In the genomic region with DNA sequence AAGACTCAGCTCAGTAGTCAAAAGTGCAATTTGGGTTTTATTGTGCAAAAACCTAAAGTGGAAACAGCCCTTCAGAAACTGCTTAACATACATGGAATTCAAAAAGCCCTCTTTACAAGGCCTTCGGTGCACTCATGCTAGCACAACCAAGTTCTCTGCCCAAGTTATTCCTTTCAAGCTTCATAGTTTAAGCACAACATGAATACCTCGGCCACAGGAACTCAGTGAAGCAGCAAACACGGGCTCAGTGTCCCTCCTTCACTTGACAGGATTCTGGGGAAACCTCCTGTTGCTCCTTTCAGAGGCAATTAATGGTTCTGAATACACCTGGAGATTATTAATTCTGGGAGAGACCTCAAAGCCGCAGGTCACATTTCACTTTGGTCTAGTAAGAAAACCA, we compare ENCODE assay signal across 12 mouse cellular contexts.
A peak's percentile ranks its signal among the peaks of the same experiment; 100 is the strongest.
DNase-seq lines count a peak whose midpoint lies in the region; ATAC-seq and TF ChIP-seq lines count a peak whose summit lies in the region.
"Had no signal": no experiment of that assay in that cellular context is flagged by ENCODE, and none has a peak within 500 bp of the region (broad histone marks: within the 10 kb centered on the region; RNA-seq: fewer than 3 reads in every experiment).

No protein-coding gene starts in this region.

- WGBS in embryonic facial prominence, embryonic 14.5 days: 14% methylated on average over 4 of the region's 4 CpGs
- WGBS in midbrain, postnatal 0 days: 13% methylated on average over 4 of the region's 4 CpGs
- 57% methylated on average over 4 of the region's 4 CpGs for WGBS in intestine, embryonic 15.5 days

- no peak overlapping the region for H3K27ac ChIP-seq in embryonic facial prominence, embryonic 14.5 days (replicated peaks; ENCODE audit: low read depth, low read length)
- H3K27ac ChIP-seq in midbrain, postnatal 0 days (ENCODE audit: low read depth, low read length): no peak overlapping the region
- H3K27ac ChIP-seq in intestine, embryonic 15.5 days: no peak overlapping the region
- H3K27ac ChIP-seq: embryonic facial prominence, embryonic 12.5 days had no signal

- no peaks in the 10 kb centered on the region for H3K36me3 ChIP-seq in embryonic facial prominence, embryonic 14.5 days (ENCODE audit: control insufficient read depth, insufficient read depth, low read length)
- no peaks in the 10 kb centered on the region for H3K36me3 ChIP-seq in midbrain, postnatal 0 days (ENCODE audit: insufficient read depth, low read length)
- H3K36me3 ChIP-seq in intestine, embryonic 15.5 days: no peaks in the 10 kb centered on the region
- H3K36me3 ChIP-seq: embryonic facial prominence, embryonic 12.5 days had no signal

- H3K9me3 ChIP-seq in embryonic facial prominence, embryonic 14.5 days (ENCODE audit: control insufficient read depth, low read length): no peaks in the 10 kb centered on the region
- no peaks in the 10 kb centered on the region for H3K9me3 ChIP-seq in midbrain, postnatal 0 days (ENCODE audit: low read length)
- H3K9me3 ChIP-seq in intestine, embryonic 15.5 days: no peaks in the 10 kb centered on the region
- H3K9me3 ChIP-seq: embryonic facial prominence, embryonic 12.5 days had no signal

- H3K9ac ChIP-seq in embryonic facial prominence, embryonic 14.5 days (ENCODE audit: low read depth, low read length): no peak overlapping the region
- H3K9ac ChIP-seq in midbrain, postnatal 0 days (replicated peaks; ENCODE audit: low read length, poor library complexity, severe bottlenecking): no peak overlapping the region
- H3K9ac ChIP-seq in intestine, embryonic 15.5 days: no peak overlapping the region
- H3K9ac ChIP-seq: embryonic facial prominence, embryonic 12.5 days had no signal

- DNase-seq in kidney, postnatal 14 days: peak; percentile 5
- no peak for DNase-seq in kidney, postnatal 10 days
- DNase-seq in embryonic facial prominence, embryonic 14.5 days (ENCODE audit: low spot score): peak; percentile 72
- DNase-seq in hindlimb bud, embryonic 11.5 days (ENCODE audit: extremely low spot score, low read depth, low spot score): peak; percentile 14
- DNase-seq in midbrain, postnatal 0 days (ENCODE audit: low spot score): peak; percentile 11
- no peak for DNase-seq in right cerebral cortex, adult 2 months (ENCODE audit: low spot score in 2 of 2)
- no peak for DNase-seq in frontal cortex, postnatal 14 days (ENCODE audit: low spot score in 2 of 2)
- DNase-seq: cerebellum, adult 2 months; kidney, adult 9 months; right cerebral cortex, postnatal 25 days had no signal

- H3K4me2 ChIP-seq in embryonic facial prominence, embryonic 14.5 days (ENCODE audit: low read depth, low read length): no peak overlapping the region
- no peak overlapping the region for H3K4me2 ChIP-seq in midbrain, postnatal 0 days (ENCODE audit: low read depth, low read length, poor library complexity, severe bottlenecking)
- H3K4me2 ChIP-seq in intestine, embryonic 15.5 days (replicated peaks): no peak overlapping the region
- H3K4me2 ChIP-seq: embryonic facial prominence, embryonic 12.5 days had no signal

- no peak for TF ChIP-seq CTCF in midbrain, postnatal 0 days (IDR thresholded peaks at IDR 0.05)

- H3K27me3 ChIP-seq in embryonic facial prominence, embryonic 14.5 days (replicated peaks; ENCODE audit: control insufficient read depth, insufficient read depth, low read length): no peaks in the 10 kb centered on the region
- H3K27me3 ChIP-seq in midbrain, postnatal 0 days (ENCODE audit: insufficient read depth, low read length): no peaks in the 10 kb centered on the region
- no peaks in the 10 kb centered on the region for H3K27me3 ChIP-seq in intestine, embryonic 15.5 days (replicated peaks)
- H3K27me3 ChIP-seq: embryonic facial prominence, embryonic 12.5 days had no signal

- H3K4me3 ChIP-seq in embryonic facial prominence, embryonic 14.5 days (ENCODE audit: low read depth, low read length): no peak overlapping the region
- no peak overlapping the region for H3K4me3 ChIP-seq in midbrain, postnatal 0 days (ENCODE audit: low read depth, low read length)
- no peak overlapping the region for H3K4me3 ChIP-seq in intestine, embryonic 15.5 days (replicated peaks)
- H3K4me3 ChIP-seq: embryonic facial prominence, embryonic 12.5 days had no signal

- ATAC-seq in embryonic facial prominence, embryonic 14.5 days (ENCODE audit: low read depth): peak; percentile 89; the same call in 1 of the 2 replicates
- ATAC-seq in midbrain, postnatal 0 days (ENCODE audit: low FRiP score): no peak
- ATAC-seq in intestine, embryonic 15.5 days: no peak

- H3K4me1 ChIP-seq in embryonic facial prominence, embryonic 14.5 days (ENCODE audit: control insufficient read depth, insufficient read depth, low read length): no peaks in the 10 kb centered on the region; the same call in 1 of the 2 replicates
- H3K4me1 ChIP-seq in midbrain, postnatal 0 days (ENCODE audit: insufficient read depth, low read length): no peaks in the 10 kb centered on the region
- H3K4me1 ChIP-seq in intestine, embryonic 15.5 days (replicated peaks): no peaks in the 10 kb centered on the region

Comparison
In these comparisons a context has a peak if more than half of its experiments do, and no peak if none do; other contexts are left out.
1. DNase-seq: peak in kidney, postnatal 14 days (single experiment), embryonic facial prominence, embryonic 14.5 days (single experiment), hindlimb bud, embryonic 11.5 days (single experiment) and midbrain, postnatal 0 days (single experiment); none in kidney, postnatal 10 days (single experiment), right cerebral cortex, adult 2 months (0 of 2) and frontal cortex, postnatal 14 days (0 of 2).